Mouse (Mus musculus): ENCODE results near the gene Aifm2.

Gene Aifm2

DNA sequence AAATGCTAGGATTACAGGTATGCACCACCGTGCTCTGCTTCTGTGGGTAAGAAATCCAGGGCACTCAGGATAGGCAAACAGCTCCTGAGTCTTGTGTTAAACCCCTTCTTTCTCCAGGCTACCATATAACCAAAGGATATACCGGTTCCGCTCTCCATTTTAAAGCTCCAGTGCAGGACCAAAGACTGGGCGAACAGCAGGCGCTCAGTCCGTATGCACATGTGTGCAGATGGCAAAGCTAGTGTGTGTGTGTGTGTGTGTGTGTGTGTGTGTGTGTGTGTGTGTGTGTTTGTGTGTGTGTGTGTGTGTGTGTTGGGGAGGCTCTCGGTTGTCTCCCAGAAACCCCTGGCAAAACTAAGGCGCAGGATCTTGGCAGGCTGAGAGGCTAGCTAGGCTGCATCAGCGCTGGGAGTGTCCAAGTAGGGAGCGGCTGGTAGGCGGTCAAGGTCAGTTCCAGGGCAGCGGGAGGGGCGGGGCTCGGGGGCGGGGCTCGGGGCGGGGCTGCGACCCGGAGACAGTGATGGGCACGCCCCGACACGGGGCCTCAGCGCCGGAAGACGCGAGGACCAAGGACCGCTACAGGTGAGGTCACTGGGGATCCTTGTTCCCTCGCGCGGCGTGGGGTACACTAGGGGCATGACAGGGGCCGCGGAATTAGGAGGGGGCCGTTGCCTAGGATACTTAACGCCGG is at the start of gene Aifm2:
Gene Aifm2 (plus strand): TSS at position 493 of the 691 bp plus-strand sequence.
- DNase-seq (ENCODE audit: low read depth, low spot score), result peak; percentile 52

DNA sequence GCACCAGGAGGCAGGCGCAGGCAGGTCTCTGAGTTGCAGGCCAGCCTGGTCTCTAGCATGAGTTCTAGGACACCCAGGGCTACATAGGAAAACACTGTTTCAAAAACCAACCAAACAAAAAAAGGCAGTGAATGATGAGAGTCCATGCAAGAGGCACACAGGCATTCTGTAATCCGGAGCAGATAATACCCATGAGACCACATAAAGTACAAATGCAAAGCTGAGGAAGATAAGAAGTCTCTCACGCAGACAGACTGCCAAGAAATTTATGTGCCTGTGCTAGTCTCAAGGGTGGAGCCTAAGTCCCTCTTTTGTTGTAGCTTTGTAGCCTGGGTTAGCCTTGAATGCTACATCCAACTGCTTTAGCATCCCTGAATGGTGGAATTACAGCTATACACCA is 49.4 kb upstream of the Aifm2 start:
- DNase-seq (ENCODE audit: low read depth, low spot score), result no peak

DNA sequence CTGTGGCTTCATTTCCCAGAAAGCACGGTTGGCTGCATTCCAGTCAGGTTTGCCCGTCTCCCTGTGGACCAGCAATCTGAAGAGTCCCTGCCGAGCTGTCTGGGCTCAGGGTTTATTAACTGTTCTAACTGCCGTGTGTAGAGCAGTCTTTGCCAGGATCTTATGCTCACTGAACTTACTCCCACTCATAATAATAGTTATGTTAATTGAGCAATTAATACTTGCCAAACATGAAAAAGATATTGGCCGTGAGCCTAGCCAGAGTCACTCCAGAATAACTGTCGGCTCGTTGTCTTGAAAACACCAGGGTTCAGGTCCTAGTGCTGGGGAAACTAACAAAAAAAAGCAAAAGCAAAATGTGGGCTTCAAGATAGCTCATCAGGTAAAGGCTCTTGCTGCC is 45.8 kb upstream of the Aifm2 start:
- no peak for DNase-seq (ENCODE audit: low read depth, low spot score)

DNA sequence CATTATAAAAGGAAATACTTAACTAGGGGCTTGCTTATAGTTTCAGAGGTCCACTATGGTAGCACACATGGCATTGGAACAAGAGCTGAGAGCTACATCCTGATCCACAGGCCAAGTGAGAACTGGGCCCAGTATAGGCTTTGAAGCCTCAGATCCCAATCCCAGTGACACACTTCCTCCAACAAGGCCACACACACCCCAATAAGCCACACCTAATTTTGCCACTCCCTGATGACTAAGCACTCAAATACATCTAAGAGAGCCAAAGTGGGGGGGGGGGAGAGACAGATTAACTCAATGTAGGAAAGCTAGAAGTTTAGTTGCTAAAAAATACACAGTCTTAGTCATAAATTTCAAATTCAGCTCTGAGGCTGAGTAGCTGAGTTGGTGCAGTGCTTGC is 45.2 kb upstream of the Aifm2 start:
- no peak for DNase-seq (ENCODE audit: low read depth, low spot score)

DNA sequence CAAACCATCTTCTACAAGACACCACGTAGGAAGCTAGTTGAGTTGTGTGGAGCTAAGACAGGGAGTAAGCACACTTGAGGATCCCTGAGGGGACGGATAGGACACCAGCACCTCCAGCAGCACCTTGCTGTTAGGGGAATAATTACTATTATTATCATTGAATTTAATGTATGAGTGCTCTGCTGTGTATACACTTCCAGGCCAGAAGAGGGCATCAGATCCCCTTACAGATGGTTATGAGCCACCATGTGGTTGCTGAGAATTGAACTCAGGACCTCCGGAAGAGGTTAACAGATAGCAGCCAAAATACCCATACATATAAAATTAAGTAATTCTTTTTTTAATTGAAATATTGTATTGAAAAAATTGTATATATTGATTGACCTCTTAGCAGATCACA is 44.3 kb upstream of the Aifm2 start:
- DNase-seq (ENCODE audit: low read depth, low spot score), result no peak

DNA sequence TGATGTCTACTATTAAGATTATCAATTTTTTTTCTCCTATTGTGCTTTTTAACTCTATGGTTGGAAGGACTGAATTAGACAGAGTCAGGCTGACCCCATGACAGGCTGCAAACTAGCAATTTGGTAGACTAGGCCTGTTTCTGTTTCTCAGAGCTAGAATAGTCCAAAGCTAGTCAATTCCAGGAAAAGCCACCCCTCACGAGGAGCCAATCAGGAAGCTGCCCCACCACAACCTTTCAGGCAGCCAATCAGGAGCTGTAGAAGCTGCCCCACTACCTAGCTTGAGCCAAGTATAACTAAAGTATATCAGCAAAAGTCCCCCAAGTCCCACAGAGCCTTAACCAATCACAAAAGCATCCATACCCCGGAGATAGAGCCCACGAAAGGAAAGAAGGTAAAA is 39.1 kb upstream of the Aifm2 start:
- no peak for DNase-seq (ENCODE audit: low read depth, low spot score)

DNA sequence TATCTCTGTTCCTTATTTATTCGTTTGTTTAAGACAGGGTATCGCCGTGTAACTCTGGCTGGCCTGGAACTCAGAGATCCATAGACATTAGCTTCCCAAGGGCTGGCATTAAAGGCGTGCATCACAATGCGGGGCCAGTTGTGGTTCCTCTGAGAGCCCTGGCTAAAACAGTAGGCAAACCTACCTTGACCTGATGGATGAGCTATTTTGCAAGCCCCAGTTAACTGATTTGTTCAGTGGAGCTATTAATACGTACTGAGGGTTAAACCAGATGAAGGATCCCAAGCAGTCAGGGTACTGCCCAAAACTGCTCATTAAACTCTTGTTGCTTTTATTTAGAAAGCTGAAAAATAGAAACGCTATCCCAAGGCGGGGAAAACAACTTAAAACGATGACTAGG is 35.5 kb upstream of the Aifm2 start:
- no peak for DNase-seq (ENCODE audit: low read depth, low spot score)

DNA sequence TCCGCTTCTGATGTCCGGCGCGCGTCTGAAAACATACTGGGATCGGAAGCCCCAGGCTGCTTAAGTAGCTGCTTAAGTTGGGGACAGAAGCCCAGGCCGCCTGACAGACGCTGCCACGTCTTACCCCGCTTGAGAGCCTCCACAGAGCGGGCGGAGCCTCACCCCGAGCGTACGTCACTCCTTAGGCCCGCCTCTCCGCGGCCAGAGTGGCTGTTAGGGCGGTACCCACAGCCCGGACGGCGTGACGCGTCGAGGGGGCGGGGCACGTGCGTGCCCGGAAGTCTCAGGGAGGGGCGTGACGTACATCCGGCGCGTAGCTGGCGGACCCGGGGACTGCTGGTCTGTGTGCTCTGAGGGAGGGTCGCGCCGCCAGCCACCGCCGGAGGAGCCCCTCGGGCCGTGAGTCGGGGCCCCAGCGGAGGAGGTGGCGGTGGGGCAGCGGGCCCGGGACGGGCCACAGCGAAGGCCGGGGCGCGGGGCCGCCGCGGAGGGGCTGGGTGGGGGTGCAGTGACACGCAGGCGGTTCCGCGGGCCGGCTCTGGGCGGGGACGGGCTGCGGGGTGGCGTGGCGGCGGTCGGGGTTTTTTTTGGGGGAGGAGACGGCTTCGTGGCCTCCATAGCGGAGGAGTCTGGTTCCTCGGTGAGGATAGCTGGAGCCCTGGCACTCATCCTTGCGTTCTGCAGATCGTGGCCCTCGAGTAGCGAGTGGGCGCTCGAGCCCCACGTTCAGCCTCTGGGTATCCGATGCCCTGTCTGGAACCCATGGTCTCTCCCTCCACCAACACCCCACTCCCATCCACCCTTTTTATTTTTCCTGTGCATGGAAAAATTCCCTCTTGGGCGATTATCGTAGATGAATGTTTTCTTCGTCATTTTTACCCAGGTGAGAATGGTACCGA is 34.8 kb upstream of the Aifm2 start, which contains the start of gene Sar1a:
Gene Sar1a (plus strand): TSS at position 285 of the 899 bp plus-strand sequence.
- DNase-seq (ENCODE audit: low read depth, low spot score), result peak; percentile 95

DNA sequence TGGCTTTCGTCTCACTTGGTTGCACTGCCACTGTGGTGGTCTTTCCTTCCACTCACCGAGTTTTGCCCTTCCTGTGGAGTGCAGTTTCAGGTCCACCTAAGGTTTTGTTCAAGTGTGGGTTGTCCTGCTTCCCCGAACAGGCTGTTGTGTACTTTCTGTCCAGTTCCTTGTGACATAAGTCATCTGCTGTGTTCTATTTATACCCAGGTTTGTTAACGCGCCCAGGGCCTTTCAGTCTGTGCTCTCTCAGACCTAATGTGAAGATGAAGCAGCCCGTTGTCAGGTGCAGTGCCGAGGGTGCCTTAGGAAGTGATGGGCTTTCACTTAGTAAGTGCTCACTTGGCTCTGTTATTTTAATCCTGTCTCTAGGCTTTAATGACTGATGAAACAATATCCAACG is 25.7 kb upstream of the Aifm2 start:
- DNase-seq (ENCODE audit: low read depth, low spot score), result no peak

DNA sequence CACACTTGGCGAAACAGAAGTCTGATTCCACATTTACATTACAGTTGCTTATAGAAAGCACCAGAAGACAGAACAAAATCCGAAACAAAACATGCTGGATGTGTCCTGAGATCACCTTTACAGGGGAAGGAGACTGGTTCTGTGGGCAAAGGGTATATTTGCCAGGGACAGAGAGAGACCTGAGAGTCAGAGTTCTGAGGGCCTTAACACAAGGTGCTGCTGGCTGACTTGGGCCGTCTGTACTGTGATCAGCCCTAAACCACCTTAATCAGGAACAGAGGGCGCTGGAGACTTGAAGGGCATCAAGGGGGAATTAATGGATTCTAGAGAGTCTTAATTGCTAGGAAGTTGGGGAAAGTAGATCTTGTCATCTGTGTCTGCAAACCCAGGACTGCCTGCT is 21.5 kb upstream of the Aifm2 start:
- no peak for DNase-seq (ENCODE audit: low read depth, low spot score)

DNA sequence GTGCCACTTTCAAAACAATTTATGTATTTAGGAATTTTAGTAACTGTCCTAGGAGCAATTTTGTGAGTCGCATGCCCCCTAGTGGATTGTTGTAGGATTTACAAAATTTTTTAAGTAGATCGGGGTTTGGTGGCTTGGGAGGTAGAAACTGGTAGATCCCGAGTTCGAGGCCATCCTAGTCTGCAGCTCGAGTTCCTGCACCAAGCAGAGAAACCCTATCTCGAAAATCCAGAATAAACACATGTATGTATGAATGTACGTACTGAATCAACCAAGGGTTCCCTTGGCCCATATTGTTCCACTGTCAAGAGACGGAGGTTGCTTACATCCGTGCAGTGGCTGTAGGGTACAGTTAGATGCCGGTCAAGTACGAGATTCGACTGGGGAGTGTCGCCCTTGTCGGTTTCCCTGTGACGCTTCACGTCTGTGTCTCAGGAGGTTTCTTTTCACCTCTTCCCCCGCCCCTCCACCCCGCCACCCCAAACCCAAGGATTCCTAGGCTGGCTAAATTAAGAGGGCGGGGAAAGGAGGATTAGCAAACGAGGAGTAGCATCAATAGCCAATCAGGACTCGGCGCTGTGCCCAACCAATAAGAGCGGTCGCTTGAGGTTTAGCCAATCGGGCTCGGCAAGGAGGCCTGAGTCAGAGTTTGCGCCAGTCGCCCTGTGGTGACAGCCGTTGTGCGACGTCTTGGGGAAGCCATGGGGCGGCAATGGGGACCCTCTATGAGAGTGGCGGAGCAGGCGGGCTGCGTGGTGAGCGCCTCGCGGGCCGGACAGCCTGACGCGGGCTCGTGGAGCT is 20.0 kb upstream of the Aifm2 start, which contains the start of gene Tysnd1:
Gene Tysnd1 (plus strand): TSS at position 645 of the 801 bp plus-strand sequence.
- peak; percentile 94 for DNase-seq (ENCODE audit: low read depth, low spot score)

DNA sequence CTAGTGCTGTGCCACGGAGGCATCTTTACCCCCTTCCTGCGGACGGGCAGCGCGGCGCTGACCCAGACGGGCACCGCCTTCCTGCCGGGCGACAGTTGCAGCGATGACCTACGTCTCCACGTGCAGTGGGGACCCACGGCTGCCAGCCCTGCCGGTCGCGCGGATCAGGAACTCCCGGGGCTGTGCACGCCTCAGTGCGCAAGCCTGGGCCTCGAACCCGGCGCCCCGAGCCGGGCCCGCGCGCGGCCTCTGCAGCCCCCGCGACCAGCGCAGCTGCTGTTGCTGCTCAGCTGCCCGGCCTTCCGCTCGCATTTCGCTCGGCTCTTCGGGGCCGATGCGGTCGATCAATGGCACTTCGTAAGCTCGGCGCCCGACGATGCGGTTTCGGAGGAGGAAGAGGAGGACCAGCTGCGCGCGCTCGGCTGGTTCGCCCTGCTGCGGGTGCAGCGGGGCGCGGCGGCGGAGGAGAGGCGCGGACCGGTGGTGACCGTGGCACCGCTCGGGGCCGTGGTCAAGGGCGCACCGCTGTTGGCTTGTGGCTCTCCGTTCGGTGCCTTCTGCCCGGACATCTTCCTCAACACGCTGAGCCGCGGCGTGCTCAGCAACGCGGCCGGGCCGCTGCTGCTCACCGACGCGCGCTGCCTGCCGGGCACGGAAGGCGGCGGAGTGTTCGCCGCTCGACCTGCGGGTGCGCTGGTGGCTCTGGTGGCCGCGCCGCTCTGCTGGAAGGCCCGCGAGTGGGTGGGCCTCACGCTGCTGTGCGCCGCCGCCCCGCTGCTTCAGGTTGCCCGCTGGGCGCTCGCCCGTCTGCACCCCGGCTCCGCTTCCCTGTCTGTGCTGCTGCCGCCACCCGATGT is 19.1 kb upstream of the Aifm2 start:
- no peak for DNase-seq (ENCODE audit: low read depth, low spot score)

DNA sequence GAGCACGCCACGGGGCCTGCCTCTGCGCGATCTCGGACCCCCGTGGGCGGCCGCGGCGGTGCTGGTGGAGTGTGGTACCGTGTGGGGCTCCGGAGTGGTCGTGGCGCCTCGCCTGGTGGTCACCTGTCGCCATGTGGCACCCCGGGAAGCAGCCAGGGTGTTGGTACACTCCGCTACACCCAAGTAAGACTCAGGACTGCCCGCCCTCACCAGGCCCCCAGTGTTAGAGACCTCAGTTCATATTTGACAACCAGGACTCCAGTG is 18.6 kb upstream of the Aifm2 start:
- no peak for DNase-seq (ENCODE audit: low read depth, low spot score)

DNA sequence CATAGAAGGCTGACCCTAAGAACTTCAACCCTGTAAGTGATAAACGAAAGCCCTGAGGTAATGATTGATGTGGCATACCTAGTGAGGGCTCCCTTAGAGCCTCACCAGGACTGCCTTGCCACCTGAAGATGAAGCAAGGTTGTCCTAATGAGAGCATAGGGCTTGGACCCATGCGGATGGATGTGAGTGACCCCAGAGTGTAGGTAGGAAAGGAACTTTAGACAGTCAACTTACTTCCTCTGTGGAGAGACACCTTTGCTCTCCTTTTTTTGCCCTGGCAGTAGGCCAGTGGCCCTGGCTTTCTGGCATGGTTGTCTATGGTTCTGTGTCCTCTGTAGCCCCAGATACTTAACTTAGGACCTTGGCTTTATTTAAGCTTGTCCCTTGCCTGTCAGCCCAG is 18.0 kb upstream of the Aifm2 start:
- no peak for DNase-seq (ENCODE audit: low read depth, low spot score)

DNA sequence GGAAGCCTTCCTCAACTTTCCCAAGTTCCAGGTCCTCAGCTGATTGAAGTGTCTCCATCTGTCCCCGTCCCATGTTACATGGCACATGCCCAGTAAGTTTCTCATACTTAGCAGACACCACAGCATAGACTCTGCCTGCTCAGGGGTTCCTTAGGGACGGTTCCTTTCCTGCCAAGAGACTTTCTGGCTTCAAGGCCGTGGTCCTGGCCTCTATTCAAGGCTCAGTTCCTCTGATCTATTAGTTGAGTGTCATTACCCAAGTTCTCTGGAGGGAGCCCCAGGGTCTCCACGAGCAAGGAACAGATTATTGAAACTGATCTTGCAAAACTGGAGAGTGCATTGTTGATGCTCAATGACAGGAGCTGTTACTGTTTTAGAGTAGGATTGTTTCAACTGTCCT is 10.4 kb upstream of the Aifm2 start:
- DNase-seq (ENCODE audit: low read depth, low spot score), result no peak

DNA sequence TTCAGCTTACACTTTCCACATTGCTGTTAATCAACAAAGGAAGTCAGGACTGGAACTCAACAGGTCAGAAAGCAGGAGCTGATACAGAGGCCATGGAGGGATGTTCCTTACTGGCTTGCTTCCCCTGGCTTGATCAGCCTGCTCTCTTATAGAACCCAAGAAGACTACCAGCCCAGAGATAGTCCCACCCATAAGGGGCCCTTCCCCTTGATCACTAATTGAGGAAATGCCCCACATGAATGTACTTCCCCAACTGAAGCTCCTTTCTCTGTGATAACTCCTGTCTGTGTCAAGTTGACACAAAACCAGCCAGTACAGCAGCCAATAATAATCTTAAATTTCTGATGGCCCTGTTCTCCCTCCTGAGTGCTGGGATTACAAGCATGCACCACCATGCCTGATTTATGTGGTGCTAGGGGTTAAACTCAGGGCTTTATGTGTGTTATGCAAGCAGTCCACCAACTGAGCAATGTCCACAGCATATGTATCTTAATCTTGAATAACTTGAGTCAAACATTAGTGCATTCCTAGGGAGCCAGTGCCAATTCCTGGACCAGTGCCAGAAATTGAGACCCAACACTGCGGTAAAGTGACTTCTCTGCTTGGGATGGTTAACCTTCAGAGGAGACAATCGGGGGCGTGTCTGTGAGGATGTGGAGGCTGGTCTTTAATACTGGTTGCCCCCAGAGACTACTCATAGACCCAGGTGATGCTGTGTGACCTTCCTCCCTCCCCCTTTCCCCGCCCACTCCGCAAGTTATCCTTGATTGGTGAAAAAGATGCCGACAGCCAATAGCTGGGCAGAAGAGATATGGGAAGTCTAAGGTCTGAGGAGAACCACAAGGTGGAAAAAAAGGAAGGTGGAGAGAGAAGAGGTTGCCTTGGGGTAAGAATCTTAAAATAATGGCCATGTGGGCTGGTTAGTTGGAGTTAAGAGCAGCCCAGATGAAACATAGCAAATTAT is 8.4 kb upstream of the Aifm2 start:
- DNase-seq (ENCODE audit: low read depth, low spot score), result no peak

DNA sequence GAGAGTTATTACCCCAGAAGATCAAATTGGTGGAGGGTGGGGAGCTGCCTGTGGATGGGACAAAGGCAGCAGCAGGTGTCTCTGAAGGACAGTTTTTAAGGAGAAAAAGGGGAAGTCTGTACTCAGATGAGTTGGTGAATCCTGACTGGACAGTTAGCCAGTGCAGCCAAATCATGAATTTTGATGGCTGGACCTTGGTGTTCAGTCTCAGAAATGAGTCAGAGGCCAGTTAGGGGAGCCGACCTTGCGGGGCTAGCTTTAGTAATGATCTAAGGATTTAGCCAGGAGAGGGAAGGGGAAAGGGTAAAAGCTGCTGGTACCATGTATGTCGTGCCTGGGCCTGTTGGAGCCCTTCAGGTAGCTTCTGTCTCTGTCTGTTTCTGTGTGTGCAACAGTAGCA is 1.5 kb upstream of the Aifm2 start:
- DNase-seq (ENCODE audit: low read depth, low spot score), result no peak

DNA sequence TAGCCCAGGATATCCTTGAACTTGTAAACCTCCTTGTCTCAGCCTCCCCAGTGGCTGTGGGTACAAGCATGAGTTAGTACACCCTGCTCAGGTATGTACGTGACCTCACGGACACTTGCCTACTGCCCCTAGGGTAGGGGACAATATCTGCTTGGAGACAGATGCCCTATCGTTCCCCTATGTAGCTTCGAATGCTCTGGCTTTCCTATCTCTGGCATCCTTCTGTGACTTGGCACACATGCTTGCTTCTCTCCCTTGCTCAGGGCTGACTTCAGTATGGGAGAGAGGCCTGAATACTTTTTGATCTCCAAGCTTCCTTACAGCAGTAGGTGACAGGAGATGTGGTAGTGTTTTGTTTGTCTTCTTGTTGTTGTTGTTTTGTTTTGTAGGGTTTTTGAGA is 917 bp upstream of the Aifm2 start:
- DNase-seq (ENCODE audit: low read depth, low spot score), result no peak

DNA sequence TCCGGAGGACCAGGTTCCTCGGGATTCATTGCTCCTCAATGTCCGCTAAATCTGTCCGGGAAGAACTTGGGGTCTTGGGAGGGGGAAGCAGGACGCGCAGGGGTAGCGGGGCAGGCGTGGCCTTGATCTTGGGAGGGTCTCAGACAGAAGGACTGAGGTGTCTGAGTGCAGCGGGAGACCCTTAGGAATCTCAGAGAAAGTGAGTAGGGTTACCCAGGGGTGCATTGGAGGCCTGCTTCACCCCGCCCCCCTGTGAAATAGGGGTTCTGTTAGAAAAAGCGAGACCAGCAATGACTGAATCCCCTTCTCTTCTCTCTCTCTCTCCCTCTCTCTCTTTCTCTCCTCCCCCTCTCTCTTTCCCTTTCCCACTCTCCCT is 387 bp downstream of the Aifm2 start:
- DNase-seq (ENCODE audit: low read depth, low spot score), result no peak
